Mouse (Mus musculus) C2C12 (cell line): ENCODE measurements around the gene Ell3. TPM values are rescaled to one million over a fixed set of nuclear protein-coding genes. Genes with fewer than 3 reads are reported as not detected.

ENCODE experiments used
- H3K27me3 ChIP-seq: one replicate; pipeline ENCODE4 v1.6.1; 2011; ENCODE audit not compliant: control insufficient read depth, insufficient read depth, insufficient read length
- H3K36me3 ChIP-seq: one replicate; pipeline ENCODE4 v1.6.1; 2011; ENCODE audit not compliant: control insufficient read depth, insufficient read depth
- H3K4me3 ChIP-seq: one replicate; pipeline ENCODE4 v1.5.1; 2011; ENCODE audit warnings: mild to moderate bottlenecking, control low read depth; ENCODE audit not compliant: poor library complexity, insufficient read depth, severe bottlenecking
- H3K79me2 ChIP-seq: one replicate; pipeline ENCODE4 v1.6.1; 2011; ENCODE audit not compliant: control insufficient read depth, insufficient read depth
- H3K79me3 ChIP-seq: one replicate; pipeline ENCODE4 v1.6.1; 2011; ENCODE audit warnings: low read depth, control low read depth
- H3ac ChIP-seq: one replicate; pipeline ENCODE3; 2011; ENCODE audit warnings: low read depth; ENCODE audit not compliant: control insufficient read depth, insufficient read length
- MAX ChIP-seq: IDR thresholded peaks from one replicate; pipeline ENCODE4 v1.6.1; 2011; ENCODE audit warnings: mild to moderate bottlenecking, control low read depth
- microRNA-seq: library from miRNA; unstranded; fragments of <30 nt; microRNA quantifications from one replicate; pipeline ENCODE4, GENCODE M21; 2019; ENCODE audit warnings: borderline microRNAs expressed
- polyA plus RNA-seq: library from polyadenylated mRNA; unstranded; fragments of >200 nt; fragmentation: generic; extraction: Trizol; gene quantifications from one replicate; pipeline ENCODE4 v1.2.1, GENCODE M21; 2012; ENCODE audit warnings: missing spikeins

Ell3 gene
- polyA plus RNA-seq, 1 experiment = 0.16 TPM

GRCm38 (mm10) chr2:121396624-121397023 is 47.5 kb downstream of the Ell3 start:
- no peaks in the 10 kb centered on the region for H3K79me3 ChIP-seq
- no peaks in the 10 kb centered on the region for H3K27me3 ChIP-seq
- no peak for TF ChIP-seq MAX
- no peak overlapping the region for H3K4me3 ChIP-seq
- no peaks in the 10 kb centered on the region for H3K79me2 ChIP-seq
- H3ac ChIP-seq = no peak overlapping the region
- H3K36me3 ChIP-seq = no peaks in the 10 kb centered on the region

Small RNA genes lying within 50 kb of the gene (microRNA-seq; reads per million reads assigned to microRNA genes)
- gene Gm22953 = not detected

Other genes starting within 250 kb of the Ell3 start
- 13.3 TPM for gene Trp53bp1, start 172.9 kb downstream of the Ell3 start, polyA plus RNA-seq
- gene Map1a, start 154.7 kb downstream of the Ell3 start, polyA plus RNA-seq = 23.9 TPM
- 5.8 TPM for gene Ppip5k1, start 88.9 kb downstream of the Ell3 start, polyA plus RNA-seq
- 0.23 TPM for gene Ckmt1, start 86.6 kb downstream of the Ell3 start, polyA plus RNA-seq
- gene Strc, start 57.1 kb downstream of the Ell3 start, polyA plus RNA-seq = not detected
- gene Pdia3, start 30.5 kb downstream of the Ell3 start, polyA plus RNA-seq = 214 TPM
- 0.92 TPM for gene Catsper2, start 30.5 kb downstream of the Ell3 start, polyA plus RNA-seq
- 714 TPM for gene Serf2, start 4.9 kb upstream of the Ell3 start, polyA plus RNA-seq
- gene Hypk, start 9.0 kb upstream of the Ell3 start, polyA plus RNA-seq = 11.8 TPM
- 0.20 TPM for gene Serinc4, start 12.5 kb upstream of the Ell3 start, polyA plus RNA-seq
- 8.8 TPM for gene Mfap1b, start 29.8 kb upstream of the Ell3 start, polyA plus RNA-seq
- gene Mfap1a, start 62.4 kb upstream of the Ell3 start, polyA plus RNA-seq = 6.3 TPM
- 4.8 TPM for gene Wdr76, start 62.4 kb upstream of the Ell3 start, polyA plus RNA-seq